Mouse (Mus musculus): Measurements from ENCODE around the gene Gm17606. TPM values are rescaled to one million over a fixed set of nuclear protein-coding genes. Genes with fewer than 3 reads are reported as not detected.

The Gm17606 gene
- polyA plus RNA-seq, 1 experiment from 2014 or later, result not detected

DNA sequence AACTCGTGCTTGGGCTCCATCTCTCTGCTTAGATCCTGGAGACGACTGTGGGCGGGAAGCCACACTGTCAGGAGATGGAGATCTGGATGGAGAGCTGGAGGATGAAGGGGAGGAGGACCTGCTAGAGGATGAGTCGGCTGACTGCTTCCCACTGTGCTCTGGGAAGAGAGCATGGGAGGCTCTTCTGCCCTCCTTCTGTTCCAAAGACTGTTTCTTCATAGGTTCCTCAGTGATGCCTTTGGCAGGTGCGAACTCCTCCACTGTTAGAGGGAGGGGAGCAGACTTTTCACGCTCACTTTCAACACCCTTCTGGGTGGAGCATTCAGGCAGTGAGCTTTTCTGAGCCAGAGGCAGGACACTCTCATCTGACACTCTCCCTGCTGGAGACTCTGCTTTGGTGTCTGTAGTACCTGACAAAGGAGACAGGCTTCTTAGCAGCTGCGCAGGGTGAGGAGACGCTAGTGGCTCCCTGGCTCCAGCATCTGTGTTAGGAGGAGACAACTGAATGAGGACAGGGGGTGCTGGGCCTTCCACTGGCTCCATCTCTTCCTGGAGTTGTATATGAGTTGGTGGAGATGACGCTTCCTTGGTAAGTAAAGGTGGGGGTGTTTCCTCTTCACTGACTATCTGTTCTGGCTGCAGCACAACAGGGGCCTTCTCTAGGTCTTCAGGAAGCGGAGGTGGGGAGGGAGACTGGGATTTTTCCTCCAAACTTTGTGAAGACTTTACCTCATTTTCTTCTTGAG, 23.9 kb downstream of the Gm17606 start:
- H3K9ac ChIP-seq (ENCODE audit: low read depth, low read length), result no peak overlapping the region
- no peak overlapping the region for H3K4me3 ChIP-seq (ENCODE audit: low read depth, low read length)
- peaks cover 47% of the 10 kb centered on the region for H3K36me3 ChIP-seq (ENCODE audit: control insufficient read depth, insufficient read depth, low read length)
- WGBS, result 95% methylated on average over 10 of the region's 10 CpGs
- no peaks in the 10 kb centered on the region for H3K9me3 ChIP-seq (replicated peaks; ENCODE audit: control insufficient read depth, low read length, poor library complexity, severe bottlenecking)
- H3K4me1 ChIP-seq (ENCODE audit: control insufficient read depth, insufficient read depth, low read length), result no peaks in the 10 kb centered on the region
- H3K27ac ChIP-seq (ENCODE audit: low read length), result no peak overlapping the region
- no peak overlapping the region for H3K4me2 ChIP-seq (ENCODE audit: low read length)
- H3K27me3 ChIP-seq (ENCODE audit: control insufficient read depth, insufficient read depth, low read depth, low read length), result no peaks in the 10 kb centered on the region
- no peak for ATAC-seq

DNA sequence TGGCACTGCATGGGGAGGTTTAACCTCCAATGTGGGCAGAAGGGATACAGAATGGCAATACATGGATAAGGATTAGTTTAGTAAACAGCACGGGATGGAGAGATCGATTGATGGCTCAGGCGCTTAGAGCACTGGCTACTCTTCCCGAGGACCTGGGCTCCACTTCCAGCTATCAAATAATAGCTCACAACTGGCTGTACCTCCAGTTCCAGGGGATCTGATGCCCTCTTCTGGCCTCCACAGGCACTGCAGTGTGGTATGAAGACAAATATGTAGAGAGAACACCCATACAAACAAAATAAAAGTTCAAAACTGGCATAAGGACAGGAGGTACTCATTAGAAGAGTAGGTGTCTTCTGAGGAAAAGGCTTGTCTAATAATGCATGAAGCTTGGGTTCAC, 28.6 kb downstream of the Gm17606 start:
- 83% methylated on average over 4 of the region's 4 CpGs for WGBS
- Histone ChIP-seq H3K4me3 (ENCODE audit: low read depth, low read length) (no peak overlapping the region), H3K4me2 (ENCODE audit: low read length) (no peak overlapping the region), H3K4me1 (ENCODE audit: control insufficient read depth, insufficient read depth, low read length) (no peaks in the 10 kb centered on the region), H3K9me3 (replicated peaks; ENCODE audit: control insufficient read depth, low read length, poor library complexity, severe bottlenecking) (no peaks in the 10 kb centered on the region), H3K27me3 (ENCODE audit: control insufficient read depth, insufficient read depth, low read depth, low read length) (no peaks in the 10 kb centered on the region), H3K9ac (ENCODE audit: low read depth, low read length) (no peak overlapping the region), H3K27ac (ENCODE audit: low read length) (no peak overlapping the region), H3K36me3 (ENCODE audit: control insufficient read depth, insufficient read depth, low read length) (peaks cover 24% of the 10 kb centered on the region)
- ATAC-seq, result no peak

DNA sequence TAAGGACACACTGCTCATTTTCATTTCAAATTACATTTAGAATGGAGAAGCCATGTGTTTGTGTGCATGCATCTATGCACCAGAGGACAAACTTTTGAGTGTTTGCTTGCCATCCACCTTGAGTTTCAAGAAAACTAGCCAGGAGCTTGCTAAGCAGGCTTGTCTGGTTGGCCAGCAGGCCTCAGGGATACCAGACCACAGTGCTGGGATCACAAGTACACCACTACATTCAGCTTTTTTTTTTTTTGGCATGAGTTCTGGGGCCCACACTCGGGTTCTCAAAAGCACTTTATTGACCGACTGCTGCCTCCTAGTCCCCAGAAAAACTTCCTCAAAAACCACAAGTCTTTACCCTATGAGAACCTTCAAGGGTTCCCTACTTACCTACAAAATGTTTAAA, 33.6 kb downstream of the Gm17606 start:
- Histone ChIP-seq H3K9ac (ENCODE audit: low read depth, low read length) (no peak overlapping the region), H3K4me2 (ENCODE audit: low read length) (no peak overlapping the region), H3K27me3 (ENCODE audit: control insufficient read depth, insufficient read depth, low read depth, low read length) (no peaks in the 10 kb centered on the region), H3K4me1 (ENCODE audit: control insufficient read depth, insufficient read depth, low read length) (no peaks in the 10 kb centered on the region), H3K4me3 (ENCODE audit: low read depth, low read length) (no peak overlapping the region), H3K36me3 (ENCODE audit: control insufficient read depth, insufficient read depth, low read length) (peaks cover 25% of the 10 kb centered on the region), H3K9me3 (replicated peaks; ENCODE audit: control insufficient read depth, low read length, poor library complexity, severe bottlenecking) (no peaks in the 10 kb centered on the region), H3K27ac (ENCODE audit: low read length) (no peak overlapping the region)
- no peak for ATAC-seq
- 87% methylated on average over 2 of the region's 2 CpGs for WGBS

DNA sequence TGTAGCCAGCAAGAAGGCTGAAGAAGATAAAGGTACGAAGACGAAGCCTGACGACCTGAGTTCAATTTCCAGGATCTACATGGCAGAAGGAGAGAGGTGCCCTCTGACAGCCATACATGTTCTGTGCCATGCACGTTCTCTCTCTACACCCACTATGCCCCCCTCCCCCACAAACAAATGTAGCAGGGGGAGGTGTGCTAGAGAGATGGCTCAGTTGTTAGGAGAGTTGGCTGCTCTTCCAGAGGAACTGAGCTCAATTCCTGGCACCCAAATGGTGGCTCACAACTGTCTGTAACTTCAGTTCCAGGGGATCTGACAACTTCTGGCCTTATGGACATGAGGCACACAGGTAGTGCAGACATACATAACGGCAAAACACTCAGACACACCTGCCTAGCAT, 35.5 kb downstream of the Gm17606 start:
- no peak for ATAC-seq
- H3K4me3 ChIP-seq (ENCODE audit: low read depth, low read length), result no peak overlapping the region
- H3K4me2 ChIP-seq (ENCODE audit: low read length), result no peak overlapping the region
- no peaks in the 10 kb centered on the region for H3K4me1 ChIP-seq (ENCODE audit: control insufficient read depth, insufficient read depth, low read length)
- no peak overlapping the region for H3K27ac ChIP-seq (ENCODE audit: low read length)
- H3K9me3 ChIP-seq (replicated peaks; ENCODE audit: control insufficient read depth, low read length, poor library complexity, severe bottlenecking), result no peaks in the 10 kb centered on the region
- H3K27me3 ChIP-seq (ENCODE audit: control insufficient read depth, insufficient read depth, low read depth, low read length), result no peaks in the 10 kb centered on the region
- H3K36me3 ChIP-seq (ENCODE audit: control insufficient read depth, insufficient read depth, low read length), result peaks cover 26% of the 10 kb centered on the region
- 91% methylated on average over 5 of the region's 5 CpGs for WGBS
- no peak overlapping the region for H3K9ac ChIP-seq (ENCODE audit: low read depth, low read length)

DNA sequence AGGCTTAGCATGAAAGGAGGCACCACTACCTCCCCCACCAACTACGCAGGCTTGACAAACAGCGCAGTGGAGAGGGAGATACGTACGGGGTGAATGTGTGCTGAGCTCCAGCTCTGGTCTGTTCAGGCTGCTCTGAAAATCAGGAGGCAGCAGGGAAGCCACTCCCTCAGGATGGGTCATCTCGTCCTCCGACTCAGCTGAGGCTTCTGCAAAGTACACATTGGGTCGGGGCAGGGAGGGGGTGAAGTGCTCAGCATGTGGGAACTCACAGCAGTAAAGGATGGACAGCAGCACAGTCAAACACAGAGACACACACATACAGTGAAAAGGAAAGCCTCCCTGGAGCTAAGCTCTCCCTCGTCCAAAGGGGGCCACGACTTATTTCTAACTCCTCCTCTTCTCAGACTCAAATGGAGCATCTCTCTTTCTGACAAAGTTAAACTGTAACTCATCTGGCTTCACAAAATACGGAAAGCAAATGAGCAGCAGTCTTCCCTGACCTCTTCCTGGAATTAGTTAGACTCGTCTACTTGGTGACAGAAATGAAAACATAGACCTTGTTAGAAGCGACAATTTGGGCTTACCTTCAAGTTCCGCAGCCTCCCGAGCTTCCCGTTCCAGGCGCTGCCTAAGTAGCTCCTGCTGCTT, 38.0 kb downstream of the Gm17606 start:
- no peak overlapping the region for H3K4me3 ChIP-seq (ENCODE audit: low read depth, low read length)
- H3K27ac ChIP-seq (ENCODE audit: low read length), result no peak overlapping the region
- no peaks in the 10 kb centered on the region for H3K9me3 ChIP-seq (replicated peaks; ENCODE audit: control insufficient read depth, low read length, poor library complexity, severe bottlenecking)
- H3K27me3 ChIP-seq (ENCODE audit: control insufficient read depth, insufficient read depth, low read depth, low read length), result no peaks in the 10 kb centered on the region
- peaks cover 26% of the 10 kb centered on the region for H3K36me3 ChIP-seq (ENCODE audit: control insufficient read depth, insufficient read depth, low read length)
- H3K4me1 ChIP-seq (ENCODE audit: control insufficient read depth, insufficient read depth, low read length), result no peaks in the 10 kb centered on the region; the same call in 1 of the 2 replicates
- WGBS, result 86% methylated on average over 16 of the region's 16 CpGs
- ATAC-seq, result no peak
- no peak overlapping the region for H3K9ac ChIP-seq (ENCODE audit: low read depth, low read length)
- H3K4me2 ChIP-seq (ENCODE audit: low read length), result no peak overlapping the region

DNA sequence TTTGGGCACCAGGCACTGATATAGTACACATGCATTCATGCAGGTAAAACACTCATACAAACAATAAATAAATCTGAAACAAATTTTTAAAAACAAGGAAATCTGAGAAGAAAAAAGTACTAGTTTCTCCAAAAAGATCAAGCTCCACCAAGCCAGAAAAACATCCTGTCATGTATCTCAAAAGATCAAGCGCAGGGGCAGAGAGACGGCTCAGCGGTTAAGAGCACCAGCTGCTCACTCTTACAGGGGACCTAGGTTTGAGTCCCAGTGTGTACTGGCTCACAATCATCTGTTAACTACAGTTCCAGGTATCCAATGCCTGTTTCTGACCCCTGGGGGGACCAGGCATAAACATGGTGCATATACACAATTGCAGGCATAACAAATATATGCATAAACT, 41.6 kb downstream of the Gm17606 start:
- Histone ChIP-seq H3K4me3 (ENCODE audit: low read depth, low read length) (no peak overlapping the region), H3K4me2 (ENCODE audit: low read length) (no peak overlapping the region), H3K9ac (ENCODE audit: low read depth, low read length) (no peak overlapping the region), H3K4me1 (ENCODE audit: control insufficient read depth, insufficient read depth, low read length) (peaks cover 10% of the 10 kb centered on the region), H3K36me3 (ENCODE audit: control insufficient read depth, insufficient read depth, low read length) (peaks cover 12% of the 10 kb centered on the region; the same call in 1 of the 2 replicates), H3K9me3 (replicated peaks; ENCODE audit: control insufficient read depth, low read length, poor library complexity, severe bottlenecking) (no peaks in the 10 kb centered on the region), H3K27ac (ENCODE audit: low read length) (no peak overlapping the region), H3K27me3 (ENCODE audit: control insufficient read depth, insufficient read depth, low read depth, low read length) (no peaks in the 10 kb centered on the region)
- WGBS, result 90% methylated on average over 3 of the region's 3 CpGs
- ATAC-seq, result no peak

DNA sequence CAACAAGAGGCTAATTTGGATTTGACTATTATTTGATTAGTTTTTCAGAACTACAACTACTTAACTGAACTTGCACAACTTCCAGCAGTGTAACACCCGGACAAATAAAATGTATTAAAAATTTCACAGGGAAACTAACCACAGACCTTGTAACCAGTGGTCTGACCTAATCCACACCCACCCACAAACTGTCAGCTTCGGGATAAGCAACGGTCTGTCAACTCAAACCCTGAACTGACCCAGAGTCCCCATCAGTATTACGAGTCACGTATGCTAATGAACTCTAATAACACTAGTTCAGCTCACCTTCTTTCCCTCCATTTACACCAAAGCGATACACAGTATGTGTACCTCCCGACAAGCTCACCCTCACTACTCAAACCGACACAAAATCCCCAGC, 44.7 kb downstream of the Gm17606 start:
- no peaks in the 10 kb centered on the region for H3K27me3 ChIP-seq (ENCODE audit: control insufficient read depth, insufficient read depth, low read depth, low read length)
- peak overlapping the region; percentile 85 for H3K4me3 ChIP-seq (ENCODE audit: low read depth, low read length)
- H3K4me2 ChIP-seq (ENCODE audit: low read length), result peak overlapping the region; percentile 61
- no peak for ATAC-seq
- H3K9ac ChIP-seq (ENCODE audit: low read depth, low read length), result peak overlapping the region; percentile 94
- 9% methylated on average over 8 of the region's 8 CpGs for WGBS
- peaks cover 6% of the 10 kb centered on the region; the same call in 1 of the 2 replicates for H3K36me3 ChIP-seq (ENCODE audit: control insufficient read depth, insufficient read depth, low read length)
- peaks cover 21% of the 10 kb centered on the region for H3K4me1 ChIP-seq (ENCODE audit: control insufficient read depth, insufficient read depth, low read length)
- peak overlapping the region; percentile 98 for H3K27ac ChIP-seq (ENCODE audit: low read length)
- H3K9me3 ChIP-seq (replicated peaks; ENCODE audit: control insufficient read depth, low read length, poor library complexity, severe bottlenecking), result no peaks in the 10 kb centered on the region

DNA sequence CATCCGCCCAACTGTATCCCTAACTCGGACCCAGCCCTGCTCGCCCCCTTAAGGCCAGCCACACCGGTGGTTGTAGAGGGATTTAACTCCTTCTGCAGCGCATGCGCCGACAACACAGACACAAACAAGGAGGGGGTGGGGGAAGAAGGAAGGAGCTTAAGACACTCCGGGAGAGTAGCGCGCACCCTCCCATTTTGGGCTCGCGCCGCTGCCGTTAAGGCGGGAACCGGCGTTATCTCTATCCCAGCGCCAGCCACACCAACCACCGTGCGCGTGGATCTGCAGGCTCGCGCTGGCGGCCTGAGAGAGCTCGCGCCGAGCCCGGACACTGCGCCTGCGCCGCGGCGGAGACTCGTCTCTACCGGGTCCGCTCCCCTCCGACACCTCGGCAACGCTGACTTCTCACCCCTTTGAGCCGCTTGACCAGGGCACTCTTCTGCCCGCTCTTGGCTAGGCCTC, 45.3 kb downstream of the Gm17606 start, which contains the start of gene 1700123O20Rik:
TSS of gene 1700123O20Rik (plus strand) at position 154 of the 459 bp plus-strand sequence.
- Histone ChIP-seq H3K4me1 (ENCODE audit: control insufficient read depth, insufficient read depth, low read length) (peaks cover 21% of the 10 kb centered on the region), H3K27me3 (ENCODE audit: control insufficient read depth, insufficient read depth, low read depth, low read length) (no peaks in the 10 kb centered on the region), H3K36me3 (ENCODE audit: control insufficient read depth, insufficient read depth, low read length) (peaks cover 7% of the 10 kb centered on the region; the same call in 1 of the 2 replicates), H3K27ac (ENCODE audit: low read length) (peak within 1 kb of the TSS; percentile 98), H3K4me3 (ENCODE audit: low read depth, low read length) (peak within 1 kb of the TSS; percentile 85), H3K9me3 (replicated peaks; ENCODE audit: control insufficient read depth, low read length, poor library complexity, severe bottlenecking) (no peaks in the 10 kb centered on the region), H3K4me2 (ENCODE audit: low read length) (peak within 1 kb of the TSS; percentile 81), H3K9ac (ENCODE audit: low read depth, low read length) (peak within 1 kb of the TSS; percentile 94)
- WGBS, result under 1% methylated on average over 41 of the region's 41 CpGs
- ATAC-seq, result peak; percentile 85
